Mouse (Mus musculus) right cerebral cortex, adult 18-20 months (tissue): ENCODE measurements around the gene Limch1.

Experiments
- DNase-seq: peaks from one replicate; pipeline ENCODE4 v3.0.0; 2022; ENCODE audit warnings: mixed read lengths

Limch1 gene

DNA sequence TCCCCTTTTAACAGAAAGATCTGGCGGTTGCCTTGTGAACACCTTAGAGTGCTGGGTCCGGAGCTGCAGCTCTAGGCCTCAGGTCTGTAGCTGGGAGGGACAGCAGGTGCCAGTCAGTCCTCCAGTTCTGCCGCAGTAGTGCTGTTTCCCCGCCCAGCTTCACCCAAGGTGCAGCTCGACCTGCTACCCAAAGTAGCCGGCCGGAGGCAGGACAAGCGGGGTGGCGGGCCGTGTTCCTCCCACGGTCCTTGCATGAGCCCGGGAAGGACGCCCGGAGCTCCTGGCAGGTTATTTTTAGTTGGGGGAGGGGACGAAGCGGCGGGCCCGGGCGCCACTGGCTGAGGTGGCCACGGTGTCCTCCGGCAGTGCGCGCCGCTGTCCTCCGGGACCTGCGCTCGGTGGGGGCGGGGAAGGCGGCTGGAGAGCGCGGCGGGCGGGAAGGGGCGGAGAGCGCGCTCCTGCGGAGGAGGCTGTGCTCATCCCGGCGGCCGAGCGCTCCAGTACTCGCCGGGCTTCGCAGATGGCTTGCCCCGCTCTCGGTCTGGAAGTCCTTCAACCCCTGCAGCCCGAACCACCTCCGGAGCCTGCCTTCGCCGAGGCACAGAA, at the start of gene Limch1:
Limch1 (plus strand) TSS at position 438 of the 606 bp plus-strand sequence.
- DNase-seq: peak; percentile 75

DNA sequence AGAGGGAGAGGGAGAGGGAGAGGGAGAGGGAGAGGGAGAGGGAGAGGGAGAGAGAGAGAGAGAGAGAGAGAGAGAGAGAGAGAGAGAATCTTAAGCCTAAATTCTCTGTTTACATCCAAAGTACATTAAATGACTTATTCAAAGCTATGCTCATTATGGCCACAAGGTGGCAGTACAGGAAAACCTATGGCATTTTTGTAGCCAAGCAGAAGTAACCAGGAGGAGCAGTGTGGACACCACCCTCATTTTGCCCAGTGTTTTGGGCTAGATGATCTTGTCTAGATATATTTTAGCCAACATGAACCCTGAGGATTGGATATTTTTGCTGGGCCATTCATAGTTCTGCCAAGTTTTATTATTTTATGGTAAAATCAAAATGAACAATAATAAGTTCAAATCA, 48.5 kb upstream of the Limch1 start:
- peak; percentile 58 for DNase-seq

DNA sequence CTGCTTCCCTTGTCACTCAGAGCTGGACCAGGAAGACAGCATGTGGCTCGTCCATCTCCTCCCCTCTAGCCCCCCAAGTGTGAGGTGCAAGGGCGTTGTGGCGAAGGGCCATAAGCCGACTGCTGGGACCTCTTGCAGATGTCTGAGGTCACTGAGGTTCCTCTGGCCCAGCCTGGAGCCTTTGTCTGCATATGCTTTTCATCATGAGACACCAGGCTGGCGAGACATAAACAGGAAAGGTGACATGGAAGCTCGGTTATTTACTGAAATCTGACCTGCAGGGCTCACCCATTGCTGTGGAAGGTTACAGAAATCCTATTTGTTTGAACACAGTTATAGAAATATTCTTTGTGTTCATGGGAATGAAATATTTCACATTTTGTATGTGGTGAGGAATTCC, 45.7 kb upstream of the Limch1 start:
- no peak for DNase-seq

DNA sequence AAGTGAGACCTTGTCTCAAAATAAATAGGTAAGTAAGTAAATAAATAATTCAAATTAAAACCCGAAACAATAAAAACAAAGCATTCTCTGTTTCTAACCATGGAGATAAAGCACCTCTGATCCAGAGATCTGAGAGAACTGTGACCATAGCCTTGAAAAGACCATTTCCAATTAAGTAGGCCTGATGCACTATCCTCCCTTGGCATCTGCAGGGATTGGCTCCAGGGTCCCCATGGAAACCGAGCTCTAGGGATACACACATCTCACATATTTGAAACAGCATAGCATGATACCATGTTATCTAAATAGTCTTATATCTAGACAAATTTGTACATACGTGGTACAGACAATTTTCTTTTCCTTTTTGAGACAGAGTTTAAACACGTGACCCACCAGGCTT, 43.7 kb upstream of the Limch1 start:
- no peak for DNase-seq

DNA sequence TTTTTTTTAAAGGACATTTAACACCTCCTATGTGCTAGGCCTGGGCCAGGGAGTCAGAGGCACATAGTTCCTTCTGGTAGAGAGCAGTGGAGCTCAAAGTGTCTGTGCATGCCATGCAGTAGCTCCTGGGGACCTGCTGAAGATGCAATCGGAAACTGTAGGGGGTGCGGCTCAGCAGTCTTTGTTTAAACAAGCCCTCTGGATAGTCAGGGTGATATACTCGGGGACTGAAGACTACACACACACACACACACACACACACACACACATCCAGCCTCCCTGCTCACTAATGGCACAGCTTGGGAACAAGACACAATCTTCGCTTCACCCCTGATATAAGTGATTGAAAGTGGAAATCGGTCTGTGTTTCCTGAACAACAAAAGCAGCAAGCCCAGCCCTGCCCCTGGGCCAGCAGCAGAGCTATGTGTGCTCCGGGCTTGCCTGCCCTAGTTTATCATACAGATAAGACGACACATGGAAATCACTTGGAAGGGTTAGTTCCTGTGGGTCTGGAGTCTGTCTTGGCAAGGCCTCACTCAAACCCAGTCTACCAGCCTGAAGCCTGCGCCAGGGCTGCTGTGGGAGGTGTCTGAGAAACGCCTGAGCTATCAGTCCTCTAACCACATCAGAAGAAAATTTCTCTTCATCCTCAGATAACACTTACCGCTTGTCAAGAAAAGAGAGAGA, 42.2 kb upstream of the Limch1 start:
- no peak for DNase-seq

DNA sequence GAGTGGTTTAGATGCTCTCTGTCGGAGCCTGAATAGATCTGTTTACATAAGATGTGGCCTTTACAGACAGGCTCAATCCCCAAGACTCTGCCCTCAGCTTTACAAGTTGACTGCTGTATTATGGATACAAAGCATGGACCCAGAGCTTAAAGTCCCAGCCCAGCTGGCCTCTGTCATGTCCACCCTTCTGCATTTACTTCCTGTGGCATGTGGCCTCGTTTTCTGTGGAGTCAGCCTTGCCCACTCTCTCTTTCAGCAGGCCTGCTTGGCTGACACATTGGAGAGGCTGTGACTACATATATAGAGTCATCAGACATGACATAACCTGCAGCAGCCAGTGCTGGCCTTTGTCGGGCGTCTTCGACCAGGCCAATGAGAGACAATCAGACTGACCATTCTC, 37.8 kb upstream of the Limch1 start:
- no peak for DNase-seq

DNA sequence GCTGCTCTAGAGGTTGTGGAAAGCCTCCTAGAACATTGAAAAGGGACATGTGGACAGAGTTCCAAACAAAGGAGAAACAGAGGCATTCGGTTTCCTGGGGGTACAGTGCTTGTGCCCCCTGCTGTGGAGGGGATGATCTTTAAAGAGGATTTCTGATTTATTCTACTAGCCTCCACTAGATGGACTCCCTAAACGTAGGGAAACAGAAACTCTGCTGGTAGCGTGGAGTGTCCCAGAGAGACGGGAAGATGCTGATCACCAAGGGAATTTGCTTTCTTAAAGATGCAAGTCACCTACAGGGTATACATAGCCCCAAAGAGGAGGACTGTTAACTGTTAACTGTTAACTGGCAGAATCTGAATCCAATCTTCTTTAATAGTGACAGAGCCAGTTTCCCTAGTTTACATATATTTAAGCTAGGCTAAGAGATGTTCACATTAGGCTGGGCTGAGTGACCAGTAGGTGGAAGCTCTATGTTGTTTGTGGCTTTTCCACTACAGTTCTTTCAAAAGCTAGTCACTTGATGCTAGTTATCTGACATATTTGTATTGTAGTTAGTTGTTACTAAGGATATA, 35.1 kb upstream of the Limch1 start:
- DNase-seq: peak; percentile 23

DNA sequence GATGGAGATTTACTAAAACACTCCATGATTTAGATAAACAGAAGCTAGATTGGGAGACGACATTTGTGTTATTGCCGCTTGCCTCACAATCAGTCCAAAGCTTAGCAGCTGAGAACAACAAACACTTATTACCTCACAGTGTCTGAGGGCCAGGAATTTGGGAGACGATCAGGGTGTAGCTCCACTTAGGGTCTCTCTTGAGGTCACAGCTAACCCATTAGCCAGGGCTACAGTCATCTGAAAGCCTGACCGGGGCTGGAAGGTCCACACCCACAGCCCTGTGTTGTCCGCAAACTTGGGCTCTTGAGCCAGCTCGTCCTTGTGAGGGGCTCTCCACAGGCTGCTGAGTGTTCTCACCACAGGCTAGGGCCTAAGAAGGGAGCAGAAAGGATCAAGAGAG, 32.8 kb upstream of the Limch1 start:
- DNase-seq: no peak

DNA sequence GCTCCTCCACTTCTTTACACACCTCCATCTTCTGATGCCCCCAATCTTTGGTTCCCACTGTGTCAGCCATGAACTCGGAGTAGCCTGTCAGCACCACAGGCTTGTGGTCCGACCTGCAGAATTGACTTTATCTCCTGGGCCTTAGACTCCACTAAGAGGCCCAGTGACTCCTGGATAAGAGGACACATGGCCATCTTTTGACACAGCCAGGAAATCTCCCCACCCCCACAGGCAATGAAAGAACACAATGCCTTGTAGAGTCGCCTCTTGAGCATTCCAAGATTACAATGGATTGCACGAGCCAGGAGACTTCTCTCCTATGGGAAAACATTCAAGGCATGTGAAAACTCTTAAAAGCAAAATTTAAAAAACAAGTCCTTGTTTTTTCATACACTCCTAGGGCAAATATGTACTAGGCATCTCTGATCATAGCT, 30.1 kb upstream of the Limch1 start:
- DNase-seq: no peak

DNA sequence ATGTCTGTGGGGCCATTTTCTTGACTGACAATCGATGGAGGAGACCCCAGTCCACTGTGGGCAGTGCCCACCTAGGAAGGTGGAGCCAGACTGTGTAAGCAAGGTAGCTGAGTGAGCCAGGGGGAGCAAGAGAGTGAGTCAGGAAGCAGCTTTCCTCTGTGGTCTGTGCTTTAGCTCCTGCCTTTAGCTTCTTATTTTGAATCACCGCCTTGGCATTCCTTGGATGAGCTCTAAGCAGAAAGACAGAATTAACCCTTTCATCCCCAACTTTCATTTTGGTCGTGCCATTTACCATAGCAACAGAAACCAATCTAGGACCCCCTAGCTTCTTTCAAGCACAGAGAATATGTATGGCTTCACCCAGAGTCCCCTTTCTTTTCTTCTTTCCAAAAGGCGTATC, 27.7 kb upstream of the Limch1 start:
- no peak for DNase-seq

DNA sequence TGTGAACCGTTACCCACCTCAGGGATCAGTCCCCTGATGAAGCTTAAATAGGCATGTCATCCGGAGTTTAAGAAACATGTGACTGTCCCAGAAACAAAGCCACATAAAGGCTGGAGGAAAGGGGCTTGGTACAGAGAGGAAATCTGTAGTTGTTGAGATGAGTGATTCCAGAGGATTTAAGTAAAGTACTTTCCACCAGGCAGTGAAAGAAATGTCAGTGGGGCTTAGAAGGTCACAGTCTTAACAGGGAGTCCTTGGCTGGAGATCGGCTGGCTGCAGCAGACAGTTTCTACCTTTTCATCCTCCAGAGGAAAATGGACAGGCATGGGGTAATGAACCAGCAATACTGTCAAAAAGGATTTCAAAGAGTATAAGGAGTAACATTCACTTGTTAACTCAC, 27.2 kb upstream of the Limch1 start:
- no peak for DNase-seq

DNA sequence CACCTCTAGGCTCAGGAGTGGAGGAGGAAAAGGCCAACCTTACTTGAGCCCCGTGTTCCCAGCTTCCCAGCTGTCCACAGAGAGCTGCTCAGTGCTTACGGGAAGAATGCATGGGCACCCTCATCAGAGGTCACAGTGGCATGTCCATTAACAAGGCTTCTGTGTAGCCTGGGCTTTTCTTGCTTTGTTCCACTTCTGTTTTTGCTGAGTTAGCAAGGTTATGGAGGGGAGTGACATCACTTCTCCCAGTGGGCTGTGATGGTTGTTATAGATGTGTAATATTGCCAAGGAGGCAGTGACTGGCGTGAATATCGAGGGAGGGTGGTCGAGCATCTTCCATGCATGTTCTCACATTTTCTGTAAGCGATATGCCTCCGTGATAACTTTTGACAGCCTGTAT, 26.7 kb upstream of the Limch1 start:
- DNase-seq: no peak

DNA sequence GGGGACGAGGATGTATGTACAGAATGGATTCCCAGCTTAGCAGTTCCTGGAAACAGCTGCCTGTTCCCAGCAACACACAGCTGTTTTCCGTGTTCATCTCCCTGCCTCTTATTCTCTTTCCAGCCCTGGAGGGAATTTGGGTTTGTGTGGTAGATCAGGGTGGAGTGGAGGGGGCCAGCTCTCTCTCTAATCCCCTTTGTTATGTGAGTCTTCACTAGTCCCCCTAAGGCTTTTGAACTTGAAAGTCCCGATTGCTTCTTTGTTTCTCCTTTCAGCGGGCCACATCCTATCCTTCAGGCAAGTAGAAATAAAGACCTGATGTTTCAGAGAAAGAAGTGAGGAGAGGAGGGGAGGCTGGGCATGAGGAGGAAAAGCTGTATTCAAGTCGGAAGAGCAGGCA, 24.7 kb upstream of the Limch1 start:
- DNase-seq: no peak

DNA sequence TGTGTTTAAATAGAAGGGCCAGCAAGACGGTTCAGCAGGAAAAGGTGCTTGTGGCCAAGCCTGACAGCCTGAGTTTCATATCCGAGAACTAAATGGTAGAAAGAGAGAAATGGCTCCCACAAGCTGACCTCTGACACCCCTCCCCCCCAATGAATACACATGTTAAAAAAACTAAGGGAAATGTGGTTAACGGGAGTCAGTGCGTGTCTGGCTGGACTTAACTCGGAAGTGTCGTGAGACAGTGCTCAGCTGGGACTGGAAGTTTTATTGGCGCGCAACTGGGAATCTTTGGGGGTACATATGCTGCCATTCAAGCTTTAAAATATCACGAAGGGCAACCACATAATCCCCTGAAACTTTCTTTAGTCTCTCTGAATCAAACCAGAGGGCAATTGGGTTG, 23.0 kb upstream of the Limch1 start:
- no peak for DNase-seq

DNA sequence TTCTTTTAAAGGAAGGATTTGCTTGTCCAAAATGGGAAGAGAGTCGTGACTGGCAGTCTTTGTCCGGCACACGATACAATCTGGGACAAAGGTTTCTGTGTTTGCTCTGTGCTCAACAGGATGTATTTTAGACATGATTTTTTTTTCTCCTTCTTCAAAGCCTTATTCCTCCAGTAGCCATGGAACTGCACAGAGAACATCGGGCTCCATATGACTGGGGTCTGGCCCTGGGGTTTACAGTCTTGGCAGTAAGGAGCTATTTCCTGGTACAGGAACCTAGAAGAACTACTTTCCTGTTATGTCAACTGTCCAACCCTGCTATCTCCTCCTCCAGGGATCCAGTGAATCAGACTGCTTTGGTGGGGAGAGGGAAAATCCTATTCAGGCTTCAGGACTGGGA, 22.6 kb upstream of the Limch1 start:
- DNase-seq: no peak

DNA sequence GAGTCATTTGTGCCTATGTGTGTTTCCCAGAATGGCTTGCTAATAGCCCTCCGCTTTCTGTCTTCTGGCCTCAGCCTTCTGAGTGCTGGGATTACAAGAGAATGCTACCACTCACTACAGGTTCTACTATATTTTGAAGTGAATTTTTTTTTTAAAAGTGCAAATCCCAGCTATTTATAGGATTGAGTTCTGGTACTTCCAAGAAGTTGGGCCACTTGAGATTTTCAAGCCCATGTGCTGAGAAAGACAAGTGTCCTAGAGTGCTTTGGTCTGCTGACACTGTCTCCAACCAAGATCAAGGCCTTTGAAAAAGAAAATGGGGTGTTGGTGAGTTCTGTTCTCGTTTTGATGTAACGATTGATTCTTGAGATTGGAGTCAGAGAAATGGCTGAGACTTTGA, 22.0 kb upstream of the Limch1 start:
- DNase-seq: no peak

DNA sequence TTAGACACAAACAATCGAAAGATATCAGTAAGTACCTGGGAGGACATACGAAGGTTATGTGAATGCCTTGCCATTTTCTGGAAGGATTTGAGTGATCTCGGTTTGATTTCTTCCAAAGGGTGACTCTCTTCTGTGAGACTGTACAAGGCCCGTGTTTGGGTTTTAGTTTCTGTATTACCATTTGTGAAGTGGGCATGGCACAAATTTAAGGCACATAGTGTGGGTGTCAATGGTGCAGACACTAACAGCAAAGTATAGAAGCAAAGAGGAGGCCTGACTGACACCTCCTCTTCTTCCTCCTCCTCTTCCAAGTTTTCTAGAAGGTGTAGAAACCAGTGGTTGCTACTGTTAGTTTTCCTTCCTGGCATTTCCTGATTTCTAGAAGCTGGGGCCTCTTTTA, 16.3 kb upstream of the Limch1 start:
- no peak for DNase-seq

DNA sequence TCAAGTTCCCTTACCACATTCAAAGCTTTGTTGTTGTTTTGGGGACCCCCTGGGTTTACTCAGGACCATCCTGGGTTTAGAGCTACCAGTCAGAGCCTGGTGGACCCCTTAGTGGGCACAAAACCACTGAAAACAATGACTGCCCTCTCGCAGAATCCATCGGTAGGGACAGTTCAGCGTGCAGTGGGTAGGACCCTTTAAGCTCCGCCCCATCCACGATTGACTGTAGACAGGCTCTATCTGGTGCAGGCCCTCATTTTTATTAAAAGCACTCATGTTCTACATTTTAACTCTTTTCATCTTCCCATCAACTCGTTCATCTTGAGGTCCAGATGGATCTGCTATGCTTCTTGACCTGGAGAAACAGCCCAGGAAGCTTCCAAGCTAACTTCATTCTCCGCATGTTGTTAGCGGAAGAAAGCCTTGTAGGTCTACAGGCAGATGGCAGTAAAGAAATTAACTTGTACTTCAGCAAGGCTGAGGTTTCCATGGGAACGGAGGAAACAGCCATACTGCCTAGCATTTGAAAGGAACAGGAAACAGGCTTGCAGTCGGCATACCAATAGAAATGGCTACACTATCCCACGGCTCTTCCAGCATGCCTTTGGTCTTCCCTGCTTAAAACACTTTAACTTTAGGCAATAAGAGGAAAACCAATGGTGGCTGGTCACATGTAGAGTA, 14.9 kb upstream of the Limch1 start:
- DNase-seq: peak; percentile 76

DNA sequence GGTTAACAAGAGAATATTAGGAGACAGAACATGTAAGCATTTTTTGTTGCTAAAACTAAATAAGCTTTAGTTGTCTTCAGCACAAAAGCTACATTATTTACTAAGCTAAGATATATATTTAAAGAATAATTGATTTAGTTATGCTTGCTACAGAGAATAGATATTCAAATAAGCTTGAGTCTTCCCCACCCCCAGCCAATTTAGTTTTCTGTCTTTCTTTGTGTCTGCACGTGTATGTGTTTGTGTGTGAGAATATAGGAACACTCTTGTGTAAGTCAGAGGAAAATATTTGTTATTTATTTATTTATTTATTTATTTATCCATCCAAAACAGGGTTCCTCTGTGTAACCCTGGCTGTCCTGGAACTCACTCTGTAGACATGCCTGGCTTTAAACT, 14.3 kb upstream of the Limch1 start:
- DNase-seq: no peak

DNA sequence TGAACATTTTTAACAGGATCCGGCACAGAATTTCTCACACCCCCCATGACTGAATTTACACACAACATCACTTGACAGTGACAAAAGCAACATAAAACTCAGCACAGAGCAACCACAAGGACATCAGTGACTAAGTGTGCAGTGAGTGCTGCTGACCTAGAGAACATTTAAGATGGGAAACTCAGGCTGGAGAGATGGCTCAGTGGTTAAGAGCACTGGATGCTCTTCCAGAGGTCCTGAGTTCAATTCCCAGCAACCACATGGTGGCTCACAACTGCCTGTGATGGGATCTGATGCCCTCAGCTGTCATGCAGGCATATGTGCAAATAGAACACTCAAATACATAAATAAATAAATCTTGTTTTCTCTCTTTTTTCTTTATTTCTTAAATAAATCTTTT, 12.1 kb upstream of the Limch1 start:
- DNase-seq: no peak

DNA sequence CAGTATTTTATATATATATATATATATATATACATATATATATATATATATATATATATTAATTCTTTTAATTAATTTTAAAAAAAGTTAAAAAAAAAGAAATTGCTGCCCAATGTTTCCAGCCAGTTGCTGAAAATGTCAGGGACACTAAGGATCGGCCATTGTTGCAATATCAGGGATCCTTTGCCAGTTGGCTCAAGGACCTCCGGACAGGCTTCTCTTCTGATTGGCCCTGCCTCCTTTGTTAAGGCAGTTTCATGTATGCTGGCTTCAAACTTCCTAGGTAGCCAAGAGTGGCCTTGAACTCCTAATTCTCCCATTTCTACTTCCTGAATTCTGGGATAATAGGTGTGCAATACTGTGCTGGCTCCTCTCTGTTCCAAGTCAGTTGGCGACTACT, 6.3 kb upstream of the Limch1 start:
- DNase-seq: no peak

DNA sequence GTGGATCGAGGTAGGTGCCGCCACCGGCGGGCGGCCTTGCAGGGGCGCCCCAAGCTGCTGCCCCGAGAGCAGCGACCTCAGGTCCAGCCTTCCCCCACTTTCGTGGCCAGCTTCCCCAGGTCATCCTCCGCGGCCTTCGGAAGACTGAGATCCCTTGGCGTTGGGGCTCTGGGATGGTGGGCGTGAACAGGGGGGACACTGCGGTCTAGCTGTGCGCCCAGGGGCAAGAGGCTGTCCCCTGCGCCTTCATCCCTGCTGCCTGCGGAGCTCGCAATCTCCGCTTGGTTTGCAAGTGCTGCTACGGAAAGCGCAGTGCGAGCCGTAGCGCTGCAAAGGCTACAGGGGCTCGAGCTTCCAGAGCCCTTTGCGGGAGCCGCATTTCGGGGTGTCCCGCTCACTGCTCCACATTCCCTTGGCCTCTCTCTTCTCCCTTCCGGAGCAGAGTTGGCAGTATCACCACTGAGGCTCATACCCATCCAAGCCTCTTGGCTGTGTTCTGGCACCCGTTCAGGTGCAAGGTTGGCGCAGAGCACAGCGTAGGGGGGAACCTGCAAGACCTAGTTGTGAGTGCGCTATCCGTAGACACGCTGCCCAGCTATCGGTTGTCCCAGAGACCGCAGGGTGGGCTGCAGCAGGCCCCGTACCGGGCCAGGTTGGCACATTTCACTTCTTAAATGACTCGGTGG, 512 bp downstream of the Limch1 start:
- peak; percentile 62 for DNase-seq

DNA sequence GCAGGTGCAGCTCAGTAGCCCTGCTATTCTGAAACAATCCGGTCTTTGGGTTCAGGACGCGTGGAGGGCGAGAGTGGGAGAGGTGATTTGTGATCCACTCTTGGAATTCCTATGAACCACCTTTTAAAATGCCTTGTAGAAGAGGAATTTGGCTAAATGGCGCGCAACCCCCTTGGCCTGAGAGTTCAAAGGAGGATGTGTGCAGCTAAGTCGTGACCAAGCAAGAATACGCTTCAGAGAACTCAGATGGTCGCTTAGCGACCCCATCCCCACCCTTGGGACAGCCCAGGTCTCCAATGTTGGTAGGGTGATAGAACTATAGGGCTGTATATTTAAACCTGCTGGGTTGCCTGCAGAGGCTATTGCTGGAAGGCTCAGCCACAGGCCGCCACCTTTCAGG, 1.1 kb downstream of the Limch1 start:
- DNase-seq: no peak
